Mouse (Mus musculus) spleen, embryonic (tissue): ENCODE measurements at regions not wholly inside any gene's neighbourhood (a gene's known extent, or its start where the extent isn't known, plus 50 kb on each side); places are given as distances from the start of the nearest gene placed in this dataset.

ENCODE experiments used
- CTCF ChIA-PET: fragments of 350-600 bp; sonication (Branson Sonifier 250); formaldehyde crosslinking; loops from one replicate; lab custom pipeline; 2022; lab: Charles Lee

DNA sequence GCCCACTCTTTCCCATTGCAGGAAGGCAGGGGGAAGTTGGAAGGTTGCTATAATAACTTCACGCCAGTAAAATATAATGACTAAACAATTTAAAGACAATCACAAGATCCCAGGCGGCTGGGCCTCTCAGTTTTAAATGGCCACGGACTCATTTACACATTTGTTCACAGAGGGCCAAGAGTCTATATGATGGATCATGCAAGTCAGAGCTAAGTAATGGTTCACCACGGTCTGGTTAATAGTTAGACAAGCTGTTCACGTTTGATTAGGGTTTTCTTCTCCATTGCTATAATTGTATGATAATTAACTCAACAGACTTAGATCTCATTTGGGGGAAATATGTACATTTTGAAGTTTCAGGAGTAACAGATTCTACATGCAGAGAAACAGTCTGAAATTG is 170.0 kb downstream of the Ppargc1a start:
- CTCF ChIA-PET: no interaction called here

DNA sequence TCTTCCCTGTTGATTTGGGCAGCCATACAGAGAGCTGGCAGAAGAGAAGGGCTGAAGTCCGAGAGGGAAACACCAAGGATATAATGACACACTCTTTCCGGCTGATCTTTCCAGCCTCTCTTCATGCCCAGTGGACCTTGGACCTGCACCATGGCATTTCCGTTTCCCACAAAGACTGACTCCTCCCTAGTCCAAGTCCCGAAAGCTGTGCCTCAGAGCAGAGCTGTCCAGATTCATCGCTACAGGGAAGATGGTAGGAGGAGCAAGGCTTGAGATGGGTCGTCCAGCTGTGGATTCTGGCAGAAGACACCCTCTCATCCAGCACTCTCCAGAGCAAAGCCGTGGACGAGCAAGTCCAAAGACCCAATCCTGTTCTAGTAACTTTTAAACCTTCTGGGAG is 176.2 kb downstream of the Ppargc1a start:
- CTCF ChIA-PET: no interaction called here

DNA sequence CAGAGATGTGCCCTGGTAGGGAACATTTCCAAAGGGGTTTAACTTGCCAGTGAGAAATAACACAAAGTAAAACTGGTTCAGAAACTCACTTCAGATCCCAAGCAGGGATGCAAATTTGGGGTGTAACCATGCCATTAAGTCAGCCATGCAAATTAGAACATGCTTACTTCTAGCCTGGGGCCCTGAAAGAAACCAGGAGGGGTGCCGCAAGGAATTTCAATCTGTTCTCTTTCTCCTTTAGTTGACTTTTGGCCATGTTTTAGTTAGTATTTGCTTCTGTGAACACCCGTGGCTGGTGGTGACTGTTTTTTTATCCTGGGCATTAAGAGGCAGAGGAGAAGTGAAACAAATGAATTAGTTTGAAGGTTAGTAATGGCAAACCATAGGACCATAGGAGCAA is 179.8 kb downstream of the Ppargc1a start:
- CTCF ChIA-PET: no interaction called here

DNA sequence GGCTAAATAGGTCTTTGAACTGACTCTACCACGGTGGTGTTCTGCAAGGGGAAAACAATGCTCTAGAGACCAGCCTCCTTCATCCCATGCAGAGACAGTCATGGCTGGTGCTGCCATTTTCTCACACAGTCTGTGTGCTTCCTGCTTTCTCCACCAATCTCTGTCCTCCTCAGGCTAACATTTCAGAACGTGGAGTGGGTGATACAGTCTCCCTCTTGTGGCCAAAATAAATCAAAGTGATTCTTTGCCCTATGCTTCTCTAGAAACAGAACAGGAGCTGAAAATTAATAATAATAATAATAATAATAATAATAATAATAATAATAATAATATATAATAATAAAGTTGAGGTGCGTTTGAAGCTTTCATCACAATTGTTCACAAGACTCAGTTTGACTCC is 181.1 kb downstream of the Ppargc1a start:
- CTCF ChIA-PET: no interaction called here

DNA sequence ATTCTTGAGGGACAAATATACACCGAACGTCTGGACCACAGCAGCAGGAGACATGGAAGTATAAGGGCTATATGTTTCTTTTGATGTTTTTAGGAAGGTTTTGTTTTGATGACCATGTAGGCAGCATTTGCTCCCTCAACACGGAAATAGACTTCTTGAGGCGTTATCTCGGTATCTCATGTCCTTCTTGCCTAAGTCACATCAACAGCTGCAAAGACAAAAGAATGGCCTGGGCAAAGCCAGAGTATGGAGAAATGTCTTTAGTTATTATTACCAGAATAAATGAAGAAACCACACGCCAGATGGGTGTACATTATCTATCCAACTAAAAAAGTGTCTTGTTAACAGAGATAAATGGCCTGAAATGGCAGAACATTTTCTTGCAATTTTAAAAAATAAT is 183.2 kb downstream of the Ppargc1a start:
- CTCF ChIA-PET: no interaction called here

DNA sequence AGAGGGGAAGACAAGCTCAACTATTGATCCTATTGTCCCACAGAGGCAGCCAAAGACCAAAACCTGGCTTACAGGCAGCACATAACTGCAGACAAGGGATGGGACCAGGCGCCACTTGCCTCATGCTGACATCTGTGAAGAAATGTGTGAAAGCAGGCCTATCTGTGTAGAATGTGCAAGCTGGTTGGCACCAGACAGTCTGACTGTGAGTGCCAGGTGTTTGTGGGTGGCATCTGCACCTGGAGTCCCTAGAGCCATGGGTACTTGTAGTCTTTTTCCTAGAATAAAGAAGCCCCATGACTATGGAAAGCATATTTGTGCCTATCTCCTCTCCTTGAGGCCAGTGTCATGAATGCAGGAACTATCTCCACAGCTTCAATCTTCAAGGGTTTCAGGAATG is 208.4 kb downstream of the Ppargc1a start:
- CTCF ChIA-PET: no interaction called here

DNA sequence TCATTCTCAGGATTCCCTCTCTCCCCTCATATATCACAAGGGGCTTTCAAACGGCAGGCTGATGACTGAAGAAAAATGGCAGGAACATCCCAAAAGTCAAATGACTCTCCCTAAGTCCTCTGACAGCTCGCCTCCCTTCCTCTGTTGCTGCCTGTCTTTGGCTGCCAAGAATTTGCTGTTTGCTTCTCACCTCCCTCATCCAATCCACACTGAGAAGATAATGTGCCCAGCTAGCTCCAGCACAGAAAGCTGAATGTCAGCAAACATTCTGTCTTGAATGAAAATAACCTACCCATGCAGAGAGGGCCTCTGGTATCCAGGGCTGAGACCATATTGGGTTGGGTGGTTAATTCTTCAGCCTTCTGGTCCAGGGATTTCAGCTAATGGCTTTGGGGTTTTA is 219.3 kb downstream of the Ppargc1a start:
- CTCF ChIA-PET: no interaction called here

DNA sequence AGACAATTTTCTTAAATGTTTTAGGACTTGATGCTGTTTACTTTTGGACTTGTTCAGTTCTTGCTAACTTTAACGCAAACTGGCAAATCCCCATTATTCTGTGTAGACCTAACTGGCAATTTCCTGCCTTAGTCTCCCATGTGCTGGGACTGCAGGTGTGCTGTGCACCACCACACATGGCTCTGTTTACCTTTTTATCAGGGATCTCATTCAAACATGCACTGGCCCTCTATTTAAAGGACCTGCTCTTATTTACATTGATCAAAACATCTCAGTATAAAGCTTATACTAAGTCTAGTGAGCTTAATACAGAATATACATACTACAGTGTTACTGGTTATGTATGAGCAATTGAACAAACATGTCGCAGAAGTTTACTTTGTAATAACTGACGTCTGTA is 238.4 kb downstream of the Ppargc1a start:
- CTCF ChIA-PET: interaction anchor here (0.6 kb wide), 1 partner anchor 10 kb away, joined by 4 read pairs; no protein-coding TSS in a partner anchor

DNA sequence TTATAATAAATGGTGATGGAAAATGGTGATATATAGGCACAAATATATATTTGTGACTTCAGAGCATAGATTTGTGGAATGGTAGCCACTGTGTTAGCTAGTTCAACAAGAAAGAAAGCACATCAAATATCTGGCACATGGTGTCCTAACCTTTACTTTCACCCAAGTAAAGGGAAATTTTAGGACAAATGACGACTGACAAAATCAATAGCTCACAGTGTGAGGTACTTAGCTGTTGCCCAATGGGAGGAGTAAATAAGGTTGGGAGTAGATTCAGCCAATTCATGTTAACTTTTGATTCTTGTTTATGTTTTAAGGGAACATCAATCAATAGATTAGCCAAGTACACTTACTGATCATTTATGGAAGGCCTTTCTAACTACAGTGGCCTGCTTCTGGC is 278.3 kb downstream of the Ppargc1a start:
- CTCF ChIA-PET: no interaction called here

DNA sequence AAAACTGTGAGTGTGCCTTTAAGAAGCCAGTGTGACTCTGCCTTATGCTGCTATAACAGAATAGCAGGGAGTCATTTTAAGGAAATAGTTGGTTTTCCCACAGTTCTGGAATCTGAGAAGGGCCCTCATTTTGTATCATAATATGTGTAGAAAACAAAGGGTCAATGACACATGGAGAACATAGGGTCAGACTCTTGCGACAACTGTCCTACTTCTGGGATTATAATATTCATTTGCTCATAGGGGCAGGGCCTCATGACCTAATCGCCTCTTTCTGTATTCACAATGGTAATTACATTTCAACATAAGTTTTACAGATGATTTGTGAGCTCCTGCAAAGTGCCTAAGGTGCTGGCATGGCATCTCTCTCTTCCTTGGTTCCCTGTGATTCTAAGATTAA is 279.3 kb downstream of the Ppargc1a start:
- CTCF ChIA-PET: no interaction called here

DNA sequence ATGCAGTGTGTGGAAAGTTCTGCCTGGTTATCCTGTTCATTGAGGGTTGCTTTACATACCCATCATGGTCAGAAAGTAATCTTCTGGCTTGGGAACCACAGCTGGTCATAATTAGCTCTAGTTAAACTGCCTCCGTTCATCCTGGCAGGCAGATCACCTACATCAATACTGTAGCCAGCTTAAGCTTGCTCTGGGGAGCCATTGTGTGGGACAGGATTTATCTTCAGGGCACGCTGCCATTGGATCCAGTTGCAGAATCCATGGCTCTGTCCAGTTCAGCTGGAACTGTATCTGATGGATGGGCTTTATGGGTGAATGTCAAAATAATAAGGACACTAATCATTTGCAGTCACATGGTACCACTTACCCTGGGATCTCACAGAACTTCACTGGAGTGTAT is 326.4 kb downstream of the Ppargc1a start:
- CTCF ChIA-PET: no interaction called here

DNA sequence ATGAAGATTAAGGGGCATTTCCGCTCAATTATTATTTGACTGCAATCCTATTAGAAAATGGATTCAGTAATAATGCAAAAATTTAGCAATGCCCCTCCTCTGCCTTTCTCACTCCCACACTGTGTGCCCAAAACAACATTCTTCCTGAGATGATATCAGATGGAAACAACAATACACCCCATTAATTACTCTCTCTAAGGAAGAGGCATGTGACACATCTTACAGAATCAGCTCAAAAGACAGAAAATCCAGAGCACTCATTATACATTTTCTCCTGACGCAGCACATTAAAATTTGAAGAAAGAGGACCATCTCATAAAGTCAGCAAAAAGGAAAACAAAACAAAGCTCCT is 333.5 kb downstream of the Ppargc1a start:
- CTCF ChIA-PET: no interaction called here

DNA sequence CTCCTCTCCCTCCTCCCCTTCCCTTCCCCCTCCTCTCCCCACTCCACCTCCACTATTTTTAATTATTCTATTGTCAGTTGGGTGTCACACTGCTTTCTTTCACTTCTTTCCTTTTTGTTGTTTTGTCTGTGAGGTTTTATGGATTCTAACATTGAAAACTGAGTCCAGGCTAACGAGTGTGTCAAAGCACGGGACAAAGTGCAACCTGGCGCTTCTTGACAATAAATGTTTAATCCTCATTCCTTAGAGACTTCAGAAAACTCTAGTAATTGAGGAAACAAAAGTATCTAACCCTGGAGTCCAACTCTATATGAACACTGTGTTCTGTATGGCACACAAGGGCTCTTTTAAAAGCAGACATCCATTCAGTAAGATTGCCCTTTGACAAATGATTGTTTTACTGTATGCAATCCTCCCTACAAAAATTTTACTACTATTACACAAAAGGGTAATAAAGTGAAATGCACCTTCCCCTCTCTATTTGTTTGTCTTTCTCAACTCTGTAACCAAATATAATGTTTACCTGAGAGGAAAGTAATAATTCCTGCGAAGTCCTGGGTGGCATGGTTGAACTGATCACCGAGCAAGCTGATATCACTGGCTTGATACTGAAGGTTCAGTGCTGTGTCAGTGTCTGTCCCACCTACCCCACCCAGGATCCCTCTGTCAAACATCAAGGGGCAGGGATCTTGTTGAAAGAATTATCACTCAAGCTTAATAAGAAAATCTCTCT is 334.1 kb downstream of the Ppargc1a start:
- CTCF ChIA-PET: no interaction called here

DNA sequence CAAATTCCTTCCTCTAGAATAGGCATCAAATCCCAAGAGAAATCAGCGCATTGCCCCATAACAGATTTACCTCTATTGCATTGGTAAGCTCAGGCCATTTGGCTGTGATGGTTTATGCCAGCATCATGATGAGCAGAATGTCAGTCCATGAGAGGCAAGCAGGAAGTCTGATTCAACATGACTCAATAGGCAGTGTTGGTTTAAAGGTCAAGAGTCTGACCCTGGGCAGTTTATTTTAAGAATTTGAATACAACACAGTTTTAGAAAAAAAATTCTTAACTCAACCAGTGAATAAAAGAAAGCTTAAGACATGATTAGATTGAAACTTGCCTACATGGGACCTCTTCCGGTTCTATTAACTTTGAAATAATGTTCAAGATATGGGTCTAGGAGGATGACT is 337.7 kb downstream of the Ppargc1a start:
- CTCF ChIA-PET: no interaction called here

DNA sequence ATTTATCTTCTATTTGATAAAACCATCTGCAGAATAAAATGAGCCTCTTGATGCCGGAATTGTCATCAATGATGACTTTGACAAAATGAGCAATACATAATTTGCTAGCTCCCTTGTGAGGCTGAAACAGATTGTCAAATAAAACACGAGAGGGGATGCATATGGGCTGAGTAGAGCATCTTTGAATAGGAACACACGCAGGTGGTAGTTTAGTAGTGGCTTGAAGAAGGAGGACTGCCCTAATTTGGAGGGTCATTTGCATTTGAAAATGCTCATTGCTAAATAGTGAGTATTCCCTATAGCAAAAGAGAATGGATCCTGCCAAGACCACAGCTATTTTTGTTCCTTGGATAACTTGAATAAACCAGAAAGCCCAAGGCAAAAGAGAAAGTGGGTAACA is 339.5 kb downstream of the Ppargc1a start:
- CTCF ChIA-PET: no interaction called here

DNA sequence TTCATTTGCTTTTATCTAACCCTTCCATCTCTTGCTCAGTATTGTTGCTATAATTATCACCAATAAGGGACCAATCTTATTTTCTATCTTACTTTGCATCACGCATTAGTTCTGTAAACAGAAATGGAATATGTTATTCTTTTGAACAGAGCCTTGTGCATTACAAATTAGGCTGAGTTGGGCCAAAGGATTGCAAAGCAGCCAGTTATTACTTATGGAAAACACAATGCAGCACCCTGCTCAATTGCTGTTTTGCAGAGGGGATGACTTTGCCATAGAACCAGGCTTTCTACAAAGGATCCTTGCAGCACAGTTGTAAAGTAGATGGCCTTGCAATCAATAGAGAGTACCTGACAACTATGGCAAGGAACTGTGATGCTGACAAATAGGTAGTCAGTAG is 364.3 kb downstream of the Ppargc1a start:
- CTCF ChIA-PET: no interaction called here

DNA sequence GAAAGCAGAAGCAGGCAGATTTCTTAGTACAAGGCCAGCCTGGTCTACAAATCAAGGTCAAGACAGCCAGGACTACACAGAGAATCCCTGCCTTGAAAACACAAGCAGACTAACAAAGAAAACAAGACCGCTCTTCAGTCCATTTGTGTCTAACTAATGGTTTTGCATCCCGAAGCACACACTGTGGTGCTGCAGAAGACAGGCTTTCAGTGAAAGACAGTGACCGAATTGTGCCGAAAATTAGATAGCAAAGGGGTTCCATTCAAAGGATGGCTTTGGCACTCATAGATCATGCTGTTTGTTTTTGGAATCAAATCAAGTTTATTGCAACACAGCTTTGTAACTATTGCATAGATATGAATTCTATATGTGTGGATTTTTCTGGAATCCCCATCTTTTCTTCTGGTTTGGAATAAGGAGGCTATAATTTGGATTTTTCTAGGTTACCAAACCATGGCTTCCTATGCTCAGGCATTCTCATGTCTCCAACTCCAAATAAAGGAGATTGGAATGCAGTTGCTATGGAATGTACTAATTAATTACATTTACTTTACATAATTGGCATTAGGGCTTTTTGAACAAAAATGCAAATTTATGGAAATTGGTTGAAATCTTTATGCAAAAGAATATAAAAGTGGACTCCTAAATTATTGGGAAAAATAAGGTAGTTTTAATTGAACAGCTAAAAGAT is 364.9 kb downstream of the Ppargc1a start:
- CTCF ChIA-PET: no interaction called here

DNA sequence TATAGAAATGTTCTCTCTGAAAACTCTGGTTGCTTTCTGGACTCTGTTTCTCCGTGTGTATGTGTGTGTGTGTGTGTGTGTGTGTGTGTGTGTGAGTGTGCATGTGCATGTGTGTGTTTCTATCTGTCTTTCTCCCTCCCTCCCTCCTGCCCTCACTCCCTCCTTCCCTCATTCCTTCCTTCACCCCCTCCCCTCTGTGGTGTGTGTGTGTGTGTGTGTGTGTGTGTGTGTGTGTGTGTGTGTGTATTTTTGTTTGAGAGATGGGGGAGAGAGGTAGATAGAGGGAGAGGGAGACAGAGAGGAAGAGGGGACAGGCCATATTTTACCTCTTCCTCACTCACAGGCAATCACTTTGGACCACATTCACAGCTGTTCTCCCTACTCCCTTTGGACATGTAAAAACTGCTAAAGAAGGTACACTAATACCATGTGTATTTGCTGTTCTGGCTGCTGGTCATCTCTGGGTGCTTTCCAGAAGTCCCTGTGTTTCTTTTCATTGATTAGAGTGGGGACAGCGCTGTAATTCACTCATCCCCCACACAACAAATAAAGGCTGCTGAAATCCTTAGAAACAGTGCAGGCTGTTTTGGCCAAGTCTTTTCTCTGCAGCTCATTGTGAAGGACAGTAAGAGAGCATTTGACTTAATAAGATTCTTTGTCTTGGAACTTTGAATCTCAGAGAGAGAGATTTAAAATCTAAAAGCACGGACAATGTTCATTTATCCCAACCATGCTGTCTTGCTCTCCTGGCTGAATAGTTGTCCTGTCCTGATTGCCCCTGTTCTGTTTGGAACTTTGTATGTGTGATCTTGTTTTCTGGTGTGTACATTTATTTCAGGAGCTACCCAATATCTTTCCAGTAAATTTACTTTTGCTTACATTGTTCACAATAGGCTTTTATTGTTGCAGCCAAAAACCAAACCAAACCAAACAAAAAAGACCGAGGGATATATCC is 370.9 kb downstream of the Ppargc1a start:
- CTCF ChIA-PET: no interaction called here

DNA sequence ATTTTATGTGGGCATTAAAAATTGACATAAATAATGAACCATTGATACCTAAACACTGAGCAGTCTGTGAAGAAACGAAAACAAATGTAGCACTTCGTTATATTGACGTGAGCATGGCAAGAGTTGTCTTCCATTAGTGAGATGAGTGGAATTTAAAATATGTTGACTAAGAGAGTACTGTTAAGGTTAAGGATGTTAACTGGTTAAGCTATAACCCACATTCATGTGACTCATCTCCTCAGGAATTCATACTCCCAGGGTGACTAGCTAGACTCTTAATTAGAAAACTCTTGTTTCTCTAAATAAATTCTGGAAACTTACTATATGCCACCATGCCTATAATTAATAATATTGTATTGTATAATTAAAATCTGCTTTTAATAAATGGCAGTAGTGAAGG is 376.9 kb downstream of the Ppargc1a start:
- CTCF ChIA-PET: interaction anchor here (0.6 kb wide), 1 partner anchor 499 kb away, joined by 4 read pairs; no protein-coding TSS in a partner anchor

DNA sequence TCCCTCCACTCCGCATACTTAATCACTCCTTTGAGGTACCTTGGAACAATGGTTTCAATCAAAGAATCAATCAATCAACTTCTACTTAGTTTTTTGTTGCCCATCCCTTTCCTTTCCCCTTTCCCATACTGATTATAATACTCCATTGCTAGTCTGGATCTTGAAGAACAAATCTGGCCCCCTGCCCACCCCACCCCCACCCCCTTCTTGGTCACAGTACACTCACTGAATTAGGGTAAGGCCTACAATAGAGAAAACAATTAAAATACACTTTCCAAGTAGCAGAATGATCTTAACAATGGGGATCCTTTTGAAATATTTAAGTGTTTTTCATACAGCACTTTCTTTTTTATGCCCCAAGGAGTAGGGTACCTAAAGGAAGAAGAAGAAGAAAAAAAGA is 397.7 kb downstream of the Ppargc1a start:
- CTCF ChIA-PET: no interaction called here

DNA sequence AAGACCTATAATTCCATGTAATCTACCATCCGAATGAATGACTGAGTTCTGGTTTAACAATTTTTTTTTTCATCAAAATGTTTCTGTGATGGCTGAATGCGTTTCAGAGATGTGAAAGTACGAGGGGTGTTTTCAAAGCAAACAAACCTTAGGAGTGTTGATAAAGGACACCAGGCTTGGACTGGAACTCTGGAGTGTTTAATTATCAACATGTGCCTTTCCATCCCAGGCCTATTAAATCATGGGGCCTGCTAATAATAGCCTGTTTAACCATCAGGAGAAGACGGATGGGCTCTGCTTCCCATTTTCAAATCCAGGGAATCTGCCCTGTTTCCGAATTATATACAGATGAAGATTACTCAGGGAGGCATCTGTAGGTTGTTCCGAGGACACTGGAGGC is 399.3 kb downstream of the Ppargc1a start:
- CTCF ChIA-PET: interaction anchor here (0.5 kb wide), 1 partner anchor 56 kb away, joined by 3 read pairs; no protein-coding TSS in a partner anchor

DNA sequence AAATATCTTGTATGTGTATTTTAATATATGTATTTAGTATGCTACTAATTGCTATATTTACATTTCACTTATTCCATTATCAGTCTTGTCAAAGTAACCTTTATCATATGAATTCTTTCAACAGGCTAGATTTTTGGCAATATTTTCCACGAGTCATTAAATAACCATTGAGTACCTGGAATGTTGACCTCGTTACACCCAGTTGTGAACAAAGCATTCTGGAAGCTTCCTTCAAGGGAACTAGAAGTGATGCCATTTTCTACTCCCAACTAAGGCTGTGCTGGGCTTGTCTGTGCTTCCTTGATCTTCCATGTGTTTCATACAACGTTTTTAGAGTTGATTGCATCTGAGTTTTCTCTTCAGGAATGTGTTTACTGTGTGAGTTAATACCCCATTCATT is 410.6 kb downstream of the Ppargc1a start:
- CTCF ChIA-PET: no interaction called here
